Mouse (Mus musculus): ENCODE results near the gene Olfr319. TPM values are rescaled to one million over a fixed set of nuclear protein-coding genes. Genes with fewer than 3 reads are reported as not detected.
A peak's percentile ranks its signal among the peaks of the same experiment; 100 is the strongest.

Olfr319 gene
- total and polyA plus RNA-seq, 3 experiments, result not detected

DNA sequence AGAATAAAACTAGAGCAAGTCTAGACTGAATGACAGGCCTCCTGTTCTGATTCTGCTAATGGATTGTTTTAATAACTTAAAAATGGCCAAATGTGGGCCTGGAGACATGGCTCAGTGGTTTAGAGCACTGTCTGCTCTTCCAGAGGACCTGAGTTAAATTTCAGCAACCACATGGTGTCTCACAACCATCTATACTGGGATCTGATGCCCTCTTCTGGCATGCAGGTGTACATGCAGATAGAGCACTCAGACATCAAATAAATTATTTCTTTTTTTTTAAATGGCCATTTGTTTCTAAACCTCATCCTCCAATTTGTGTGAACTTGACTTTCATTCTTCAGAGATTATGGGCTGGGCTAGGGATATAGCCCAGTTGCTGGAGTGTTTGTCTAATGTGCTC, 29.7 kb upstream of the Olfr319 start (continued):
- TF ChIP-seq CHD2 (IDR thresholded peaks at IDR 0.05; ENCODE audit: low read length), result no peak
- TF ChIP-seq ZKSCAN1 (IDR thresholded peaks at IDR 0.05; ENCODE audit: low read depth, low read length), result no peak
- TF ChIP-seq GABPA (IDR thresholded peaks at IDR 0.05; ENCODE audit: low read depth, low read length), result no peak
- TF ChIP-seq KAT2A (conservative IDR thresholded peaks at IDR 0.05; ENCODE audit: low read depth, low read length), result no peak
- TF ChIP-seq E2F4 (IDR thresholded peaks at IDR 0.05; ENCODE audit: borderline replicate concordance, low read depth, low read length), result no peak
- no peak for TF ChIP-seq RCOR1 (IDR thresholded peaks at IDR 0.05; ENCODE audit: low read depth, low read length)
- TF ChIP-seq JUND (IDR thresholded peaks at IDR 0.05; ENCODE audit: low read depth, low read length), result no peak
- TF ChIP-seq RAD21 (IDR thresholded peaks at IDR 0.05; ENCODE audit: low read depth, low read length), result peak; percentile 37
- TF ChIP-seq MEF2A (IDR thresholded peaks at IDR 0.05; ENCODE audit: extremely low read depth, insufficient replicate concordance, low read depth, low read length, poor library complexity, severe bottlenecking), result no peak
- peak; percentile 36; the same call in 1 of the 2 replicates for TF ChIP-seq ZC3H11A (IDR thresholded peaks at IDR 0.05; ENCODE audit: low read depth, low read length)
- TF ChIP-seq CTCF (IDR thresholded peaks at IDR 0.05 in 2 of 3, conservative IDR thresholded peaks at IDR 0.05 in 1 of 3; ENCODE audit: control insufficient read depth in 1 of 3, insufficient read depth in 1 of 3, low read depth in 2 of 3, low read length in 3 of 3, poor library complexity in 1 of 3, severe bottlenecking in 1 of 3), result peak; percentile 8 to 60 (median 27); a peak in 4 of 6 replicates
- TF ChIP-seq MYB (IDR thresholded peaks at IDR 0.05; ENCODE audit: low read depth, low read length), result no peak
- TF ChIP-seq POLR2AphosphoS2 (IDR thresholded peaks at IDR 0.05; ENCODE audit: low read length), result no peak
- TF ChIP-seq EP300 (IDR thresholded peaks at IDR 0.05; ENCODE audit: low read depth in 1 of 2, low read length in 2 of 2), result no peak
- no peak for TF ChIP-seq SIN3A (IDR thresholded peaks at IDR 0.05; ENCODE audit: low read length)
- no peak for TF ChIP-seq NELFE (IDR thresholded peaks at IDR 0.05; ENCODE audit: low read depth, low read length)
- TF ChIP-seq MAFK (IDR thresholded peaks at IDR 0.05; ENCODE audit: borderline replicate concordance, low read depth, low read length), result no peak
- no peak for TF ChIP-seq UBTF (IDR thresholded peaks at IDR 0.05; ENCODE audit: borderline replicate concordance, insufficient read depth, low read depth, low read length)
- TF ChIP-seq TBP (IDR thresholded peaks at IDR 0.05; ENCODE audit: low read depth, low read length), result no peak

GRCm38 (mm10) chr11:58671825-58672224, 27.1 kb upstream of the Olfr319 start:
- H3K36me3 ChIP-seq (ENCODE audit: control insufficient read depth in 1 of 2, insufficient read depth in 2 of 2, low read length in 2 of 2), result no peaks in the 10 kb centered on the region
- TF ChIP-seq ZC3H11A (IDR thresholded peaks at IDR 0.05; ENCODE audit: low read depth, low read length), result peak; percentile 30; the same call in 1 of the 2 replicates
- no peak for TF ChIP-seq USF2 (IDR thresholded peaks at IDR 0.05; ENCODE audit: borderline replicate concordance in 1 of 2, insufficient read depth in 1 of 2, low read depth in 1 of 2, low read length in 2 of 2)
- peak; percentile 59 for TF ChIP-seq SMC3 (IDR thresholded peaks at IDR 0.05; ENCODE audit: low read depth, low read length)
- TF ChIP-seq ZMIZ1 (IDR thresholded peaks at IDR 0.05; ENCODE audit: low read depth, low read length), result no peak
- TF ChIP-seq POLR2AphosphoS5 (IDR thresholded peaks at IDR 0.05; ENCODE audit: borderline replicate concordance, low read depth, low read length), result no peak
- peak; percentile 38 to 59 (median 50) for TF ChIP-seq CTCF (IDR thresholded peaks at IDR 0.05 in 2 of 3, conservative IDR thresholded peaks at IDR 0.05 in 1 of 3; ENCODE audit: control insufficient read depth in 1 of 3, insufficient read depth in 1 of 3, low read depth in 2 of 3, low read length in 3 of 3, poor library complexity in 1 of 3, severe bottlenecking in 1 of 3)
- peak; percentile 57 for TF ChIP-seq RAD21 (IDR thresholded peaks at IDR 0.05; ENCODE audit: low read depth, low read length)
- no peak for TF ChIP-seq ZNF384 (IDR thresholded peaks at IDR 0.05; ENCODE audit: low read depth, low read length)

More at GRCm38 (mm10) chr11:58671825-58672224, 27.1 kb upstream of the Olfr319 start:
- no peak overlapping the region for H3K27ac ChIP-seq (ENCODE audit: control insufficient read depth, low read depth, low read length)
- H3K27me3 ChIP-seq (ENCODE audit: control insufficient read depth in 1 of 2, insufficient read depth in 2 of 2, low read length in 2 of 2), result peaks cover 1 to 7% of the 10 kb centered on the region in 2 experiments; a peak in 3 of 4 replicates
- no peaks in the 10 kb centered on the region for H3K79me2 ChIP-seq (ENCODE audit: control insufficient read depth, insufficient read depth, low read length, poor library complexity)
- no peak overlapping the region for H3K4me3 ChIP-seq (ENCODE audit: control insufficient read depth in 1 of 2, insufficient read depth in 1 of 2, low read depth in 2 of 2, low read length in 2 of 2)
- H3K4me1 ChIP-seq (ENCODE audit: control insufficient read depth in 1 of 2, insufficient read depth in 2 of 2, low read length in 2 of 2), result no peaks in the 10 kb centered on the region
- DNase-seq (ENCODE audit: low read depth, low spot score), result peak; percentile 37
- no peak overlapping the region for H3K9ac ChIP-seq (ENCODE audit: control insufficient read depth, low read depth, low read length, poor library complexity, severe bottlenecking)
- no peaks in the 10 kb centered on the region for H3K9me3 ChIP-seq (replicated peaks; ENCODE audit: insufficient read depth, low read length)

Measured in MEL (cell line).